Mouse (Mus musculus) ES-Bruce4 (cell line): ENCODE results near the gene Prkg1. TPM values are rescaled to one million over a fixed set of nuclear protein-coding genes. Genes with fewer than 3 reads are reported as not detected.

Experiments
- H3K27ac ChIP-seq: 2 replicates; pipeline ENCODE4 v1.5.1; 2012; ENCODE audit warnings: low read length, inconsistent platforms; ENCODE audit not compliant: insufficient read depth
- H3K27me3 ChIP-seq: 2 replicates; pipeline ENCODE4 v1.6.1; 2012; ENCODE audit warnings: mild to moderate bottlenecking, low read length, inconsistent platforms; ENCODE audit not compliant: control insufficient read depth, poor library complexity, insufficient read depth, severe bottlenecking
- H3K36me3 ChIP-seq: 2 replicates; pipeline ENCODE4 v1.6.1; 2012; ENCODE audit warnings: inconsistent platforms, mild to moderate bottlenecking, low read length, moderate library complexity; ENCODE audit not compliant: control insufficient read depth, poor library complexity, insufficient read depth, severe bottlenecking
- H3K4me1 ChIP-seq: one replicate; pipeline ENCODE4 v1.8.1; 2011; ENCODE audit warnings: low read length; ENCODE audit not compliant: control insufficient read depth, insufficient read depth
- H3K4me3 ChIP-seq: 2 replicates; pipeline ENCODE4 v1.5.1; 2011; ENCODE audit warnings: low read depth, mild to moderate bottlenecking, low read length
- H3K9ac ChIP-seq: 2 replicates; pipeline ENCODE4 v1.6.1; 2012; ENCODE audit warnings: low read depth, mild to moderate bottlenecking, inconsistent platforms; ENCODE audit not compliant: poor library complexity, severe bottlenecking
- H3K9me3 ChIP-seq: replicated peaks from 2 replicates; pipeline ENCODE4 v1.6.1; 2012; ENCODE audit warnings: mild to moderate bottlenecking, low read length, inconsistent platforms; ENCODE audit not compliant: control insufficient read depth, poor library complexity, insufficient read depth, severe bottlenecking
- CTCF ChIP-seq: IDR thresholded peaks from one replicate; pipeline ENCODE4 v1.8.1; 2011; ENCODE audit warnings: low read depth, low read length
- EP300 ChIP-seq: IDR thresholded peaks from 2 replicates; pipeline ENCODE4 v1.6.1; 2011; ENCODE audit warnings: low read depth, low read length; ENCODE audit not compliant: insufficient read depth
- POLR2A ChIP-seq: IDR thresholded peaks from one replicate; pipeline ENCODE4 v1.8.1; 2011; ENCODE audit warnings: low read length; ENCODE audit not compliant: insufficient read depth
- polyA plus RNA-seq: library from polyadenylated mRNA; stranded (reverse); fragments of >200 nt; gene quantifications from 2 replicates; pipeline ENCODE4 v1.2.4, GENCODE M21; 2011; ENCODE audit warnings: low read depth; ENCODE audit not compliant: missing spikeins, insufficient read depth, insufficient read length

Gene Prkg1
- polyA plus RNA-seq, 1 experiment, result 0.46 TPM

DNA sequence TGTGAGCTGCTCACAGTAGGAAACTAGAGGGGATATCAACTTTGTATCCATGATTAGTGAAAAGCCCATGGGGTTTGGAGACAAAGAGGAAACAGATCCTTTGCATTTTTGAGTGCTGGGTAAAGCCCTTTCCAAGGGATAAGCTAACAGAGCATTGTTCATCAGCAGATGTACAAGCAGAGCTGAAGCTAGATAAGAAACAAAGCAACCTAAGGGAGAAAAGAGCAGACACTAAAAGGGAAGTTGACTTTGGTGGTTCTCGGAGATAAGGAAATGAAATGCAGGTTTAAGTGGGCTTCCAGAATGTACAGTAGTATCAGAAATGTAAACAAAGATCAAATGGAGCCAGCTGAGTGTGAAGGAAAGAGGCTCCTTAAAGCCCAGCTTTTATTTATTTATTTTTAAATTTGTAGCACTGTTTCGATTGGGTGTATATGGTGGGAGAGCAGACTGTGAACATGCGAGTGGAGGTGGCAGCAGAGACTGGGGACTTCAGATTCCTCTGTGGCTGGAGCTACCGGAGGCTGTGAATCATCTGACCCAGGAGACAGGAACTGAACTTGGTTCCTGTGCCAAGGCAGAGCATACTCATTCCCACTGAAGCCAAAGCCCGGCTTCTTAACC, 822.4 kb downstream of the Prkg1 start:
- Histone ChIP-seq H3K27me3 (no peaks in the 10 kb centered on the region), H3K9me3 (no peaks in the 10 kb centered on the region), H3K36me3 (no peaks in the 10 kb centered on the region), H3K9ac (no peak overlapping the region), H3K4me3 (no peak overlapping the region), H3K4me1 (no peaks in the 10 kb centered on the region), H3K27ac (no peak overlapping the region)
- TF ChIP-seq CTCF, result no peak
- no peak for TF ChIP-seq POLR2A
- no peak for TF ChIP-seq EP300

- no peak overlapping the region for H3K9ac ChIP-seq
- no peak overlapping the region for H3K27ac ChIP-seq
- no peaks in the 10 kb centered on the region for H3K36me3 ChIP-seq
- H3K27me3 ChIP-seq, result no peaks in the 10 kb centered on the region
- H3K9me3 ChIP-seq, result no peaks in the 10 kb centered on the region
- H3K4me3 ChIP-seq, result no peak overlapping the region
- H3K4me1 ChIP-seq, result no peaks in the 10 kb centered on the region
- TF ChIP-seq CTCF (no peak), EP300 (no peak), POLR2A (no peak)
Observed at GRCm38 (mm10) chr19:30938058-30938457, 826.8 kb downstream of the Prkg1 start.

DNA sequence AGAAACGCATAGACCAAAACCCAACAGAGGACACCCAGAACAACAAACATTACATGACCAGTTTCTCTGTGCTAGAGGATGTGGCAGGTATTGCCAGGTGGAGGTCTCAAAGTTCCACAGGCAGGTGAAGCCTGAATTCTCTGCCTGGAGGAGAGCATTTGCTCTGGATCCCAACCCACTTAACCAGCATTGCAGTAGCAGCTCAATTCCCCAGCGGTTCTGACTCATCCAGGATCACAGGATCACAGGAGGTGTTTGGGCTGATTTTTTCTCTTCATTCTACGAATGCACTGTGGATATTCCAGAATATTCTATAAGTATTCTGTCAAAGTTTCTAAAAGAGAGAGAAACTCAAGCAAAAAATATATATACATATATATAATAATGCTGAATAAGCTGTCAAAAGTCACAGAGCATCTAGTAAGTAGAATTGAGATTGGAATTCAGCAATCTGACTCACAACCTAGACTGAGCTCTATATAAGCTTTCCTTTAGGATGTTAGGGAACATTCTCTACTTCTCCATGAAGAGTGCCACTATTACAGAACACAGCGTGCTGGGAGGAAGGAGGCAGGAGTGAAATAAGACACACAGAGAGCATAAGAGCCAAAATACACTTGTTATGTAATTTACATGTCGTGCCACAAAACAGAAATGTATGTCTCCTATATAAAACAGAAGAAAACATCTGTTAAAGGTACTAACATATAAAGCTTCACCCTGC, 833.2 kb downstream of the Prkg1 start:
- Histone ChIP-seq H3K27me3 (no peaks in the 10 kb centered on the region; the same call in 1 of the 2 replicates), H3K9me3 (no peaks in the 10 kb centered on the region), H3K4me3 (no peak overlapping the region), H3K4me1 (no peaks in the 10 kb centered on the region), H3K36me3 (no peaks in the 10 kb centered on the region), H3K27ac (no peak overlapping the region), H3K9ac (no peak overlapping the region)
- no peak for TF ChIP-seq CTCF
- TF ChIP-seq POLR2A, result no peak
- TF ChIP-seq EP300, result no peak

- Histone ChIP-seq H3K27ac (no peak overlapping the region), H3K4me3 (no peak overlapping the region), H3K4me1 (no peaks in the 10 kb centered on the region), H3K9me3 (no peaks in the 10 kb centered on the region), H3K36me3 (no peaks in the 10 kb centered on the region), H3K27me3 (no peaks in the 10 kb centered on the region; the same call in 1 of the 2 replicates), H3K9ac (no peak overlapping the region)
- TF ChIP-seq EP300 (no peak), CTCF (no peak), POLR2A (no peak)
Observed at GRCm38 (mm10) chr19:30924032-30924431, 840.8 kb downstream of the Prkg1 start.

GRCm38 (mm10) chr19:30902290-30902689, 862.5 kb downstream of the Prkg1 start:
- no peaks in the 10 kb centered on the region for H3K9me3 ChIP-seq
- no peaks in the 10 kb centered on the region for H3K27me3 ChIP-seq
- no peak overlapping the region for H3K27ac ChIP-seq
- H3K4me1 ChIP-seq, result no peaks in the 10 kb centered on the region
- TF ChIP-seq EP300 (no peak), POLR2A (no peak), CTCF (peak; percentile 3)
- H3K36me3 ChIP-seq, result no peaks in the 10 kb centered on the region
- H3K9ac ChIP-seq, result no peak overlapping the region
- H3K4me3 ChIP-seq, result no peak overlapping the region

GRCm38 (mm10) chr19:30901025-30901424, 863.8 kb downstream of the Prkg1 start:
- H3K27ac ChIP-seq, result no peak overlapping the region
- H3K4me3 ChIP-seq, result no peak overlapping the region
- H3K4me1 ChIP-seq, result no peaks in the 10 kb centered on the region
- H3K9ac ChIP-seq, result no peak overlapping the region
- H3K27me3 ChIP-seq, result no peaks in the 10 kb centered on the region
- TF ChIP-seq CTCF (no peak), POLR2A (no peak), EP300 (no peak)
- H3K9me3 ChIP-seq, result no peaks in the 10 kb centered on the region
- H3K36me3 ChIP-seq, result no peaks in the 10 kb centered on the region
